Mouse (Mus musculus) midbrain, embryonic 10.5 days (tissue): Measurements from ENCODE around the gene Cenpw. TPM values are rescaled to one million over a fixed set of nuclear protein-coding genes. Genes with fewer than 3 reads are reported as not detected.

Source experiments
- DNase-seq: peaks from one replicate; pipeline ENCODE4 v3.0.0-alpha.2; 2017; ENCODE audit warnings: low spot score
- H3K27ac ChIP-seq: fragments of 300-500 bp; sonication (generic); replicated peaks from 2 replicates; pipeline ENCODE4 v1.5.1; 2016; ENCODE audit warnings: mild to moderate bottlenecking
- H3K27me3 ChIP-seq: fragments of 300-500 bp; sonication (generic); 2 replicates; pipeline ENCODE4 v1.6.1; 2016; ENCODE audit warnings: low read depth, mild to moderate bottlenecking; ENCODE audit not compliant: poor library complexity, severe bottlenecking
- H3K36me3 ChIP-seq: fragments of 300-500 bp; sonication (generic); 2 replicates; pipeline ENCODE4 v1.6.1; 2016; ENCODE audit warnings: mild to moderate bottlenecking, moderate library complexity
- H3K4me1 ChIP-seq: fragments of 300-500 bp; sonication (generic); 2 replicates; pipeline ENCODE4 v1.6.1; 2016
- H3K4me3 ChIP-seq: fragments of 300-500 bp; sonication (generic); 2 replicates; pipeline ENCODE4 v1.5.1; 2016; ENCODE audit warnings: mild to moderate bottlenecking, moderate library complexity
- H3K9me3 ChIP-seq: fragments of 300-500 bp; sonication (generic); replicated peaks from 2 replicates; pipeline ENCODE4 v1.6.1; 2016; ENCODE audit warnings: mild to moderate bottlenecking
- WGBS: fragments of 180-500 bp; shearing (Covaris S2); methylation state at CpG from one replicate; pipeline ENCODE4 v1.1.7; 2016; 5-methylcytosine and 5-hydroxymethylcytosine counted together
- polyA plus RNA-seq: library from polyadenylated mRNA; unstranded; fragments of >200 nt; fragmentation: Nextera tagmentation; extraction: Ambion mirVana; gene quantifications from 2 replicates; pipeline ENCODE4 v1.2.1, GENCODE M21; 2016

Gene Cenpw
- polyA plus RNA-seq, result 66.6 and 85.4 TPM in 2 replicates

DNA sequence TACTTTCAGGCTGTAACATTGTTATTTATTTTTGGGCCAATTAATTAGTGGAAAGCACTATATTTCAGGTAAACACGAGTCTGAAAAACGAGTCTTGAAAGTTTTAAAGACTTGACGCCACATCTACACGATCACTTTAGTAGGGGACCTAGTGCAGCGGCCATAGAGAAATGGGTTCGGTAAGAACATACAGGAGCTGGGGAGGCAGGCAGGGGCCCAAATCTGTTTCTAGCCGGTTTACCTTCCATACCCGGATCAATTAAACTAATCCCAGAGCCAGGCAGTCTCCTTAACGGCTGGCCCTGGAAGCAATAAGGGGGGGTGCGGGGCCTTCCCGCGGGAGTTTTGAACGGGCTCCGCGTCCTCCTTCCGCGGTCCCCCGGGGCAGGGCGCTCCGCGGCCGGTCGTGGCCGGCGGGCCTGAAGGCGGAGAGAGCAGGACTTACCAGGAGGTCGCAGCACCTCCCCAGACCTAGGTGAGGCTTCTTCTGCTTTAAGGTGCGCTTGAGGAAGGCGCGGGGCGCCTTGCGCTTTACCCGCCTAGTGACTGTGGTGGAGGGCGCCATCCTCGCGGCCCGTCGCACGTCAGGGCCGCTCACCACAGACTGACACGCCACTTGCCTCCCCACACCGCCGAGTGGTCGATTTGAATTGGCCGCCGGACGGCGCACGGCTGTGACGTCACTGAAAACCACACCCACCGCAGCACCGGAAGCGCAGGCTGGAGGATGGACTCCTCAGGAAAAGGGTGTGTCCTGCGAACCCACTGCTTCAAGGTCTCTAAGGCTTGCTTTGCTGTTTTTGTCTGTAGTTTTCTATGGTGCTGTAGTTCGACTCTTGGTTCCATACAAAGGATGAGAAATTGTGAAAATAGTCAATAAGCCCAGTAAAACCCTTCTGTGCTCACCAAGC lies at the start of gene Cenpw:
Gene Cenpw (minus strand): TSS at position 645 of the 911 bp plus-strand sequence.
- Histone ChIP-seq H3K27me3 (no peaks in the 10 kb centered on the region), H3K36me3 (peaks cover 17% of the 10 kb centered on the region), H3K4me3 (peak within 1 kb of the TSS; percentile 92), H3K27ac (peak within 1 kb of the TSS; percentile 93), H3K4me1 (peaks cover 12% of the 10 kb centered on the region), H3K9me3 (no peaks in the 10 kb centered on the region)
- 1% methylated on average over 55 of the region's 55 CpGs for WGBS
- DNase-seq, result peak; percentile 96

DNA sequence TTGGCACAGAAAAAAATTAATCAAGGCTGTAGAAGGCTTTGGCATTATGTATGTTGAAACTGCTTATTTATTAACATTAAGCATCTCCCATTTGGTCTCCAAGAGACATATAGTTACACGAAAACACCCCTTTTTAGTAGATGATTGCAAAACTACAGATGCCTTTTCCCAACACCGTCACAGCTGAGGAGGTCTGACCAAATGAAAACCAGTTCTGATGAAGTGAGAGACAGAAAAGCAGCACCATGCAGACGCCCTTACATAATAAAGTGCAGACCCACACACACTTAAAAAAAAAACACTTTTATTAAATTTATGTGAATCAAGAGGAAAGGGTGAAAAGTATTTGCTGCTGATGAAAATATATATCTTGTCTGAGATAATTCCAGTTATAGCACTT lies 49.3 kb upstream of the Cenpw start:
- Histone ChIP-seq H3K36me3 (no peaks in the 10 kb centered on the region), H3K9me3 (no peaks in the 10 kb centered on the region), H3K4me3 (no peak overlapping the region), H3K4me1 (no peaks in the 10 kb centered on the region), H3K27ac (no peak overlapping the region), H3K27me3 (no peaks in the 10 kb centered on the region)
- WGBS, result 71% methylated on average over 3 of the region's 3 CpGs
- no peak for DNase-seq

- WGBS, result 66% methylated on average over 5 of the region's 5 CpGs
- no peak for DNase-seq
Observed at GRCm38 (mm10) chr10:30199501-30199900, 859 bp downstream of the Cenpw start.

DNA sequence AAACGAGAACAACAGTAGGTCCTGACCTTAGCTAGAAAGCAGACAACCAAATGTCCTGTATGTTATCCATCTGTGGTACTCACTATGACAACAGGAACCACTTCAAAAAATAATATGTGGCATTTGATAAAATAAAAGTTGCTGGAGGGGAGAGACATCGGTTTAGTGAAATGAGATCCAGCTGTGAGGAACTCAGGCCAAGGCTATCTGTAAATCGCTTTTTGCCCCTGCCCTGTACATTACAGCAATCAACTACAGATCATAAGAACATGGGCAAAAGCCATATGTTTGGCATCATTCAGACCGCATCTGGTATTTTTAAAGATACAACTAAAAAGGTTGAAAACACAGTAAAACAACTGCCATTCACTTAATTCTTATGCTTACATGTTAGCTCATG lies 32.7 kb downstream of the Cenpw start:
- WGBS, result 88% methylated on average over 4 of the region's 4 CpGs
- no peak for DNase-seq
- H3K9me3 ChIP-seq, result no peaks in the 10 kb centered on the region

More at GRCm38 (mm10) chr10:30199501-30199900, 859 bp downstream of the Cenpw start:
- Histone ChIP-seq H3K27ac (peak overlapping the region; percentile 93), H3K9me3 (no peaks in the 10 kb centered on the region), H3K36me3 (peaks cover 23% of the 10 kb centered on the region), H3K4me3 (peak overlapping the region; percentile 92), H3K27me3 (no peaks in the 10 kb centered on the region), H3K4me1 (peaks cover 12% of the 10 kb centered on the region)

More for the DNA sequence above, 32.7 kb downstream of the Cenpw start:
- Histone ChIP-seq H3K27ac (no peak overlapping the region), H3K36me3 (no peaks in the 10 kb centered on the region), H3K27me3 (no peaks in the 10 kb centered on the region), H3K4me3 (no peak overlapping the region), H3K4me1 (no peaks in the 10 kb centered on the region)
